Mouse (Mus musculus) erythroblast, embryonic 14.5 days (primary cell): ENCODE results near the gene Rras.

ENCODE experiments used
- GATA1 ChIP-seq: IDR thresholded peaks from 2 replicates; pipeline ENCODE4 v1.6.1; 2012; ENCODE audit warnings: low read length, inconsistent platforms, mixed read lengths
- TAL1 ChIP-seq: IDR thresholded peaks from 3 replicates; pipeline ENCODE4 v1.6.1; 2012; ENCODE audit warnings: low read length, inconsistent platforms, mixed read lengths

DNA sequence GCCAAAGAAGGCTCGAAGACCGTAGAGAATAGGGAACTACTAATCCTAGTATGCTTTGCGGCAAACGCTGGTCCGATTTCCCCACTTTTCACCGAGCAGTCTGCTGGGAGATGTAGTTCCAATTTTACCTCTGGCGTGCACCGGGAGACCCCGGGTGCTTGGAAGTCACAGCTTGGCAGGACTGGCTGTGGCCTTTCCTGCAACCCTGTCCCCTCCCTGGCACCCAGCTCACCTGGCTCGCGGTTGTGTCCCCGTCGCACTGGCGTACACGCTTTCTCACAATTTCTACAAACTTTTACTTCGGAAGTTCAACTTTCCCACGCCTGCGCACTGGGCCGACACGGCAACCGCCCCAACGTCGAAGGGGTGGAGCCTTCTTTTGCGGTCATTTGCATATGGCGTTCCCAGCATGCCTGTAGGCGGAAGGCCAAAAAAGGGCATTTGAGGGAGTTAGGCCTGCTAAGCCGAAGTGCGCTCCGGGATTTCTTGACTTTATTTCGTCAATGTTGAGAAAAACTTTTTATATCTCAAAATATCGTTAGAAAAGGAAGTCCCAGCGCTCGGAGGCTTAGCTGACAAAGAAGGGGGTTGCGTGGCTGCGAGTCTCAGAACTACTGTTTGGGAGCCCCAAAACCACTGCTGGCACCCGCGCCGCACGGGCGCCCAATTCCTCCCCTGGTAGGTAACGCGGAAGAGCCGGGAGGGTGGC lies 20.4 kb upstream of the Rras start, which contains the start of gene Irf3:
- TF ChIP-seq GATA1 = no peak
- no peak for TF ChIP-seq TAL1
